Mouse (Mus musculus) CD4-positive naive resting alpha-beta T cell, adult 76 days (primary cell): ENCODE results near the gene Serinc3. TPM values are rescaled to one million over a fixed set of nuclear protein-coding genes. Genes with fewer than 3 reads are reported as not detected.

Source experiments
- total RNA-seq: library from RNA; stranded (reverse); gene quantifications from one replicate; pipeline ENCODE4 v1.2.4, GENCODE M21; 2023

The Serinc3 gene
- total RNA-seq, result 603 TPM

DNA sequence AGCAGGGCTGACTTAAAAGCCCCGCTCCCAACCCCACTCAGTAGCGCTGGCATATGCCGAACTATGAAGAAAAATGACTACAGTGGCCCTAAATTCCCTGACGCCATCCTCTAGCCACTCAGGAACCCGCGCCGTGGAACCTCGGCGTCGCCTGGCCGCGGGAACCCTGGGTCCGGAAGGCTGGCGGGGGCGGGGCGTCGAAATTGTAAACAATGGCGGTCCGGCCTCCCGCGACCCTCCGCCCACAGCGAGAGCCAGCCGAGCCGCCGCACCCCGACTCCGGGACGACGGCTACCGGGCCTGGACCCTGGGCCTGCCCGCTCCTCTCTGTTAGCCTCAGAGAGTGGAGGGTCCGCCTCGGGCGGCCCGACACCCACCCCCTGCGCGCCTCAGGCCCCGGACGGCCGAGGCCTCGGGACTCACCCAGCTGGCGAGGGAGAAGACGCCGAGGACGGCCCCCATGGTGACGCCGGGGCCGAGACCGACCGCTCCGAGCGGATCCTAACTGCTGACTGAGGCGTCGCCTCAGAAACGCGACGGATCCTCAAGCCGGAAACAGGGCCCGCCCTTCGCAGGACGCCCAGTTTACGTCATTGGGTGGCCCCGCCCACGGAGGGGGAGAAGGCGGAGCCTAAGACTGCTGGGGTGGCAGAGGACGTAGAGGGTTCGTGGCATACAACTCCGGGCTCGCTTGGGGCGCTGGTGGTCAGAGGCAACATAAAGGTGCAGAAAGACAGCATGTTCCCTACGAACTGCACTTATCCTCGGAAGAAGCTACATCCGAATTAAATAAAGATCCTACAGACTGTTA, at the start of gene Serinc3:
Gene Serinc3 (minus strand): TSS at position 557 of the 811 bp plus-strand sequence.

DNA sequence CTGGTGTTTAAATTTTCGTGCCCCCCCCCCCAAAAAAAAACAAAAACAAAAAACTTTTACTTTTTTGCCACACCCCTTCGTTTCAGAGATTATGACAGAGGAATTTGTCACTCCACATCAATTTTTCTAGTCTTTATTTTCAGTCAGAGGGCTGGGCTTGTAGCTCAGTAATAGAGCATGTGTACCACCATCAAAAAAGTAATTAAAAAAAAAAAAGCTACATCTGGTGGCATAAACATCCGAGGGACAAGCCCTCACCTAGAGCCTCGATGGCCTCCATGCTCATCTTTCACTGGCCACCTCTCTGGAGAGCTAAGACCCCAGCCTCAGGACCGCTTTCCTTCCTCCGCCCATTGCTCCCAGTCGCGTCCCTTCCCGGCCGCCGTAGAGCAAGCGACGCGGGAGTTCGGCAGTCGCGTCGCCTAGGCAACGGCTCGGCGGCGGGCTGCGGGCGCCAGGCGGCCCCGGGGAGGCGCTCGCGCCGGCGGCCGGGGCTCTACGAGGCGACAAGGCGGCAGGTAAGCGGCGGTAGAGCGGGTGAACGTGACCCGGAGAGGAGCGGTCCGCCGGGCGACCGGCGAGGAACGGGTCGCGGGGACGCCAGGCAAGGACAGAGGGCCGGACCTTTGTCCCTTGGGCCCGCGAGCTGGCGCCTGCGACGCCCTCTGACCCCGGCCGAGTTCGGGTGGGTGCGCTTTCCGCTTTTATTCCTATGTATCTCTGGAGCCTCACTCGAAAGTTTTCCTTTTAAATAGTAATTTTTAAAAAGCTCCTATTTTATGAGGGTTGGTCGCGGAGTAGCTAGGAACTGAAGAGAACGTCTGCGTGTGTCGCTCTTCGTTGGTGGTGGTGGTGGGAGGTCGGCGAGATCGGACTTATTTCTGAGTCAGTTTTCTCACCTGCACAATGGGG, 13.3 kb upstream of the Serinc3 start, which contains the start of gene Pkig:
Gene Pkig (plus strand): TSS at position 412 of the 912 bp plus-strand sequence.

GRCm38 (mm10) chr2:163602101-163602971, 42.6 kb downstream of the Serinc3 start, which contains the start of gene Ttpal:
TSS of gene Ttpal (plus strand) at chr2:163602314.

Other genes starting within 250 kb of the Serinc3 start
- not detected for gene Jph2, start 247.1 kb downstream of the Serinc3 start, total RNA-seq
- 169 TPM for gene Oser1, start 220.4 kb downstream of the Serinc3 start, total RNA-seq
- not detected for gene Gdap1l1, start 206.7 kb downstream of the Serinc3 start, total RNA-seq
- gene Fitm2, start 172.5 kb downstream of the Serinc3 start, total RNA-seq, result 3.5 TPM
- not detected for gene R3hdml, start 152.8 kb downstream of the Serinc3 start, total RNA-seq
- gene Hnf4a, start 138.3 kb downstream of the Serinc3 start, total RNA-seq, result not detected
- gene Ttpal, start 42.8 kb downstream of the Serinc3 start, total RNA-seq, result 70.4 TPM
- gene Pkig, start 13.3 kb upstream of the Serinc3 start, total RNA-seq, result 32.9 TPM
- gene Ada, start 105.1 kb upstream of the Serinc3 start, total RNA-seq, result 8.4 TPM
- gene Ccn5, start 175.7 kb upstream of the Serinc3 start, total RNA-seq, result not detected
- gene Kcnk15, start 208.5 kb upstream of the Serinc3 start, total RNA-seq, result not detected